Mouse (Mus musculus) splenic B cell, adult 2 months (primary cell): ENCODE measurements around the gene Ano9.

Experiments used
- DNase-seq: peaks from one replicate; pipeline ENCODE4 v3.0.0-alpha.2; 2011; ENCODE audit warnings: low read depth, low spot score
- H3K27me3 ChIP-seq: 2 replicates; pipeline ENCODE4 v1.6.1; 2012; ENCODE audit warnings: mild to moderate bottlenecking, low read length, moderate library complexity, mixed read lengths; ENCODE audit not compliant: control insufficient read depth, poor library complexity, insufficient read depth, severe bottlenecking
- H3K36me3 ChIP-seq: 2 replicates; pipeline ENCODE4 v1.6.1; 2012; ENCODE audit warnings: mild to moderate bottlenecking, low read length, moderate library complexity, mixed read lengths; ENCODE audit not compliant: control insufficient read depth, poor library complexity, insufficient read depth, severe bottlenecking

Gene Ano9

DNA sequence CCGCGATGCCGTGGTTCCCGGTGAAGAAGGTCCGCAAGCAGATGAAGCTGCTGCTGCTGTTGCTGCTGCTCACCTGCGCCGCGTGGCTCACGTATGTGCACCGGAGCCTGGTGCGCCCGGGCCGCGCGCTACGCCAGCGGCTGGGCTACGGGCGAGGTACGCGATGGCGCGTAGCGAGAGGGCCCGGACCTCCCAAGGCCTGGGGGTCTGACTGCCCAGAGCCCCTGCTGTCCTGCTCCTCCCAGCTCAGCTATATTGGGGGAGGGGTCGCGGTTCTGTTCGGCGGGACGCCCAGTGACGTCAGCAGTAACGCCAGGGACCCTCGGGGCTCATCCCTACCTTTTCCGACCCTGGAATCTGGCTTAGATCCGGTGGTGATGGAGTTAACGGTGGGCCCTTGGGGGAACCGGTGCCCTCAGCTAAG, 56.3 kb downstream of the Ano9 start:
- Histone ChIP-seq H3K27me3 (no peaks in the 10 kb centered on the region), H3K36me3 (no peaks in the 10 kb centered on the region)
- no peak for DNase-seq

DNA sequence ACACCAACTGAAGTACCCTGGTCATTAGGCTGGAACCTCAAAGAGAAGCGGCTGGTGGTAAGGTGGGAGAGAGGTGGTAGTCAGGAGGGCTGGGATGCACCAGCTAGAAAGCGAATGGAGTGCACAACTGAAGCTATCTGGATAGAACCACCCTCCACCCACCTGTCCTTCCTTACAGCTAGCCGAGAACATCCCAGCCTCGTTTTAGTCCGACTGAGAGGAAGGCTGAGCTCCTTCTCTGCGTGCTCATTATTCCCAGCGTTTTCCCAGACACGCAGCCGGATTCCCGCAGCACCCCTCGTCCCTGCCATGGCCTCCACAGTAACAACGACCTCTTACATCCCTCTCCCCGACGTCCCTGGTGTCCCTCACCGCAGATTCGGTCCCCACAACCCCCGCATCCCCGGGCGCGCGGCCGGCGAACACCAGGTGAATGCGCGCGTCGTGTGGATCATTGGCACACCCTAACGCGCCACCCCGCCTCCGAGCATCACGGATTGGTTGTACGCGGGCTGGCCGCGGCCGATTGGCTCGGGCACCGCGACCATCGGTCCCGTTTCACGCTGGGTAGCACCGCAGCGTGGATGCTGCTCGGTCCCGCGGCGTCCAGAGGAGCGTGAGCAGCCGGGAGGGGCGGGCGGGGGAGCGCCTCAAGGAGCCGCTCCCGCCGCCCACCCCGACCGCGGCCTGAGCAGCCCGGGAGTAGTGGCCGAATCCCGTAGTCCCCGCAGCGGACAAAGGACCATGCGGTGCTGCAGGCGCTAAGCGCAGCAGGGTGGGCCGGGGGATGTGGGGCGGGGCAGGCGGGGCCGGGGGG, 57.0 kb downstream of the Ano9 start, which contains the start of gene B4galnt4:
B4galnt4 (plus strand) TSS at position 679 of the 817 bp plus-strand sequence.
- Histone ChIP-seq H3K36me3 (no peaks in the 10 kb centered on the region), H3K27me3 (no peaks in the 10 kb centered on the region)
- DNase-seq, result peak; percentile 25

DNA sequence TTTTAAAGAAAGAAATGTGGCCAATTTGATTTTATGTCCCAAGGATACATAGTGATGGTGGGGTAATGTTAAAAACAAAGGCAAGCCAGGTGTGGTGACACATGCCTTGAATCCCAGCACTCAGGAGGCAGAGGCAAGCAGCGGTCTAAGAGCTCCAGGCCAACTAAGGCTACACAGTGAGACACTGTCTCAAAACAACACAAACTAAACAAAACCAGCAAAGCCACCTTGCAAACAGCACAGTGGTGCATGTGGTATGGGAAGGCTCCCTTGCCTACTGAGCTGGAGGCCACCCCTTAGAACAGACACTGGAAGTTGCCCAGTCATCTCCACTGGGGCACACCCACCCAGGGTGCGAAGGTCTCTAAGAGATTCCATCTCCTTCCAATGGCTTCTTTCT, 57.7 kb downstream of the Ano9 start:
- Histone ChIP-seq H3K27me3 (no peaks in the 10 kb centered on the region), H3K36me3 (no peaks in the 10 kb centered on the region)
- no peak for DNase-seq

- peak; percentile 35 for DNase-seq
- no peaks in the 10 kb centered on the region for H3K36me3 ChIP-seq
Measured at GRCm38 (mm10) chr7:141058601-141059341, 58.8 kb downstream of the Ano9 start.

GRCm38 (mm10) chr7:141057541-141057940, 60.1 kb downstream of the Ano9 start:
- no peak for DNase-seq
- Histone ChIP-seq H3K36me3 (no peaks in the 10 kb centered on the region), H3K27me3 (no peaks in the 10 kb centered on the region)

More at GRCm38 (mm10) chr7:141058601-141059341, 58.8 kb downstream of the Ano9 start:
- no peaks in the 10 kb centered on the region for H3K27me3 ChIP-seq

DNA sequence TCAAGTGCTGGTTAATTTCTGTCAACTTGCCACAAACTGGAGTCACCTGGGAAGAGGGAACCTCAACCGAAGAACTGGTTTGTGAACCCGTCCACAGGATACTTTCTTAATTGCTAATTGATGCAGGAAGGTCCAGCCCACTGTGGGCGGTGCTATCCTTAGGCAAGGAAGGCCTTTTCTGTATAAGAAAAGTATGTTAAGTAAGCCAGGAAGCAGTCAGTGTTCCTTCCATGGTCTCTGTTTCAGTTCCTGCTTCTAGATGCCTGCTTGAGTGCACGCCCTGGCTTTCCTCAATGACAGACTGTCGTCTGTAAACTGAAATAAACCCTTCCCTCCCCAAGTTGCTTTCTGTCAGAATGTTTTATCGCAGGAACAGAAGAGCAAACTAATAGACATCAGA, 60.6 kb downstream of the Ano9 start:
- Histone ChIP-seq H3K27me3 (no peaks in the 10 kb centered on the region), H3K36me3 (no peaks in the 10 kb centered on the region)
- peak; percentile 36 for DNase-seq

- no peaks in the 10 kb centered on the region for H3K36me3 ChIP-seq
- no peak for DNase-seq
Measured at GRCm38 (mm10) chr7:141055785-141056184, 61.8 kb downstream of the Ano9 start.

GRCm38 (mm10) chr7:141052421-141052820, 65.2 kb downstream of the Ano9 start:
- DNase-seq, result no peak
- Histone ChIP-seq H3K27me3 (no peaks in the 10 kb centered on the region), H3K36me3 (no peaks in the 10 kb centered on the region)

More at GRCm38 (mm10) chr7:141055785-141056184, 61.8 kb downstream of the Ano9 start:
- no peaks in the 10 kb centered on the region for H3K27me3 ChIP-seq

DNA sequence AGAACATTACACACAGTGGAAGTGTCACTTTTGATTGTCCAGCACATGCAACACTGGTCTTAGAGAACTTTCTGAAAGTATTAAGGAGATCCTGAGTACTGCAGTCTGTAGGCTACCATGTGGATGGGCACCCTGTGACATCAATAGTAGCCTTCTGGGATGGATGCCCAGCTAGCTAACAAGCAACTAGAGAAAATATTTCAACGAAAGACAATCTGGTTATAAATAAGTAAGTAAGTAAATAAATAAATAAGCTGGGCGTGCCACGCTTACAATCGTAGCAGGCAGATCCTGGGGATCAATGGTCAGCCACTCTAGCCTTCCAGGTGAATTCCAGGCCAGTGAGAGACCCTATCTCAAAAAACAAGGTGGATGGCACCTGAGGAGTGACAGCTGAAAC, 65.6 kb downstream of the Ano9 start:
- no peaks in the 10 kb centered on the region for H3K27me3 ChIP-seq
- DNase-seq, result no peak
- no peaks in the 10 kb centered on the region for H3K36me3 ChIP-seq
